Mouse (Mus musculus) testis, adult 2 months (tissue): Measurements from ENCODE around the gene Mbtps1.

Source experiments
- CTCF ChIP-seq: fragments of 200-500 bp; IDR thresholded peaks from 2 replicates; pipeline ENCODE4 v1.5.1; 2012; ENCODE audit warnings: low read depth, mild to moderate bottlenecking, inconsistent platforms, low read length, moderate library complexity; ENCODE audit not compliant: control insufficient read depth, insufficient read depth, insufficient replicate concordance
- POLR2A ChIP-seq: fragments of 200-500 bp; IDR thresholded peaks from 2 replicates; pipeline ENCODE4 v1.6.1; 2012; ENCODE audit warnings: low read depth, mild to moderate bottlenecking, inconsistent platforms, low read length, moderate library complexity; ENCODE audit not compliant: control insufficient read depth

DNA sequence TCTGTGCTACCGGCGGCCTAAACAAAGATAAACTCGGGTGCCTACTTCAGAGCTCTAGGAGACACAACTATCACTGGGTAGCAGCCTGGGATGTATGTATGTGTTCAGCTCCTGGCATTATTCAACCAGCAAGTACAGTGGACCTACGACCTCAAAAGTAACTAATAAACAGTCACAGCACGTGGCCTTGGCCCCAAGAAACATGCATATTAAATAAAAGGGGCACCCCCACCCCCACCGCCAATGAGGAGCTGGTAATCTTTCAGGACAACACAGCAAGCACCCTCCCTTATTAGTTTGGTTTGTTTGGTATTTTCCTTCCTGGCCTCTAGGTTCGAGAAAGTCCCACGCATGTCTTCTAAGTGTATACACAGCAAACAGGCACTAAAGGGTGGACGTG is 9.7 kb upstream of the Mbtps1 start:
- TF ChIP-seq POLR2A (no peak), CTCF (no peak)
